Mouse (Mus musculus) erythroblast, embryonic 14.5 days (primary cell): ENCODE results near the gene Tatdn2. TPM values are rescaled to one million over a fixed set of nuclear protein-coding genes. Genes with fewer than 3 reads are reported as not detected.

Source experiments
- H3K27me3 ChIP-seq: 2 replicates; pipeline ENCODE4 v1.6.1; 2012; ENCODE audit warnings: inconsistent platforms; ENCODE audit not compliant: control insufficient read depth
- H3K36me3 ChIP-seq: 2 replicates; pipeline ENCODE4 v1.6.1; 2012; ENCODE audit warnings: mild to moderate bottlenecking, inconsistent platforms; ENCODE audit not compliant: control insufficient read depth
- H3K4me1 ChIP-seq: 2 replicates; pipeline ENCODE4 v1.6.1; 2012; ENCODE audit warnings: inconsistent platforms; ENCODE audit not compliant: control insufficient read depth
- H3K4me3 ChIP-seq: replicated peaks from 2 replicates; pipeline ENCODE3; 2012; ENCODE audit warnings: moderate library complexity, mild to moderate bottlenecking, inconsistent platforms
- H3K9me3 ChIP-seq: 2 replicates; pipeline ENCODE4 v1.6.1; 2012; ENCODE audit warnings: low read length, inconsistent platforms, mixed read lengths; ENCODE audit not compliant: control insufficient read depth
- GATA1 ChIP-seq: IDR thresholded peaks from 2 replicates; pipeline ENCODE4 v1.6.1; 2012; ENCODE audit warnings: low read length, inconsistent platforms, mixed read lengths
- TAL1 ChIP-seq: IDR thresholded peaks from 3 replicates; pipeline ENCODE4 v1.6.1; 2012; ENCODE audit warnings: low read length, inconsistent platforms, mixed read lengths
- polyA plus RNA-seq: library from polyadenylated mRNA; stranded (reverse); fragments of >175 nt; gene quantifications from 2 replicates; pipeline ENCODE4 v1.2.3, GENCODE M21; 2012

Tatdn2 gene
- polyA plus RNA-seq, 1 experiment, result 3.3 TPM

GRCm38 (mm10) chr6:113748351-113748750, 51.5 kb downstream of the Tatdn2 start:
- Histone ChIP-seq H3K4me1 (peaks cover 2% of the 10 kb centered on the region; the same call in 1 of the 2 replicates), H3K27me3 (peaks cover 48% of the 10 kb centered on the region), H3K36me3 (no peaks in the 10 kb centered on the region), H3K9me3 (no peaks in the 10 kb centered on the region), H3K4me3 (no peak overlapping the region)
- TF ChIP-seq TAL1 (no peak), GATA1 (no peak)

- Histone ChIP-seq H3K4me1 (peaks cover 2% of the 10 kb centered on the region; the same call in 1 of the 2 replicates), H3K36me3 (no peaks in the 10 kb centered on the region), H3K27me3 (peaks cover 48% of the 10 kb centered on the region), H3K9me3 (no peaks in the 10 kb centered on the region), H3K4me3 (no peak overlapping the region)
- no peak for TF ChIP-seq TAL1
- TF ChIP-seq GATA1, result no peak
Observed at GRCm38 (mm10) chr6:113749119-113749685, 52.4 kb downstream of the Tatdn2 start.

Other genes starting within 250 kb of the Tatdn2 start
- not detected in 2 replicates for gene Il17re, start 238.6 kb upstream of the Tatdn2 start, polyA plus RNA-seq
- gene Il17rc, start 225.6 kb upstream of the Tatdn2 start, polyA plus RNA-seq, result not detected in 2 replicates
- 0.38 and 0.61 TPM in 2 replicates for gene Creld1, start 213.8 kb upstream of the Tatdn2 start, polyA plus RNA-seq
- 0.02 TPM in 1 of 2 replicates, not detected in the other for gene Prrt3, start 195.1 kb upstream of the Tatdn2 start, polyA plus RNA-seq
- gene Emc3, start 165.4 kb upstream of the Tatdn2 start, polyA plus RNA-seq, result 2.4 and 2.6 TPM in 2 replicates
- 0.13 and 0.15 TPM in 2 replicates for gene Fancd2, start 165.4 kb upstream of the Tatdn2 start, polyA plus RNA-seq
- gene Fancd2os, start 96.3 kb upstream of the Tatdn2 start, polyA plus RNA-seq, result not detected in 2 replicates
- gene Brk1, start 92.3 kb upstream of the Tatdn2 start, polyA plus RNA-seq, result 2.1 and 2.6 TPM in 2 replicates
- 0.15 and 0.21 TPM in 2 replicates for gene Vhl, start 73.1 kb upstream of the Tatdn2 start, polyA plus RNA-seq
- 13.6 and 15.2 TPM in 2 replicates for gene Irak2, start 58.6 kb upstream of the Tatdn2 start, polyA plus RNA-seq
- not detected in 2 replicates for gene Ghrl, start 22.8 kb downstream of the Tatdn2 start, polyA plus RNA-seq
- gene Sec13, start 43.7 kb downstream of the Tatdn2 start, polyA plus RNA-seq, result 2.9 and 4.5 TPM in 2 replicates